Mouse (Mus musculus) c-Kit-positive CD71-positive TER-119-negative erythroid progenitor cells, embryonic 14.5 days (primary cell): Measurements from ENCODE around the gene Impg1.

ENCODE experiments used
- DNase-seq: peaks from one replicate; pipeline ENCODE4 v3.0.0-alpha.2; 2013; ENCODE audit warnings: low read depth

The Impg1 gene

GRCm38 (mm10) chr9:80465381-80465780 lies at the start of gene Impg1:
Gene Impg1, minus strand, starts transcription at chr9:80465481.
- DNase-seq, result no peak

DNA sequence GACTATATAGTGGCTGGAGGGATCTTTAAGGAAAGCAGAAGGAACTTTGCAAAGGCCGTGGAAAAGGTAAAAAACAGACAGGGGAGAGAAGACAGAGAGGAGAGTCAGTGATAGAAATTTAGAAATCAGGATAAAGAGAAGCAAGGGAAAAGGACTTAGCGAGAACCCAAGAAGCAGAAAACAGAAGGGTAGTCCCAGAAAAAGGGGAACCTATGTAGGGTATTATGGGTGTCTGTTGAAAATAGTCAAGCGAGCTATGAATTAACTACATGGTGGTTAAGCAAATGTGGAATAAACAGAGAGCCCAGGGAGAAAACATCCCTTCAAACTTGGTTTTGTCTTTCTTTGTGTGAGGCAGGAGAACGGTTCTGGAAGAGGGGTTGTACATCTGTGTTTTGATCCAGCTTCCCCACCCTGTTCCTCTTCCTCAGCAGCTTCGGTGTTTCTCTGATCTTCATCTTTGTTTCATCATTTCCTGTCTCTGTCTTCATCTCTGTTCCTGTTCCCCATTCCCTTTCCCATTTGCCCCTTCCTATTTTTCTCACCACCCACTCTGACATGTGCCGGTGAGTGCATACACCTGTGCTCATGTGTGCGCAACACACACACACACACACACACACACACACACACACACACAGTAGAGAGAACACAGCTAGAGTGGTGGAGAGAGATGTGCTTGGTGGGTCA lies 44.3 kb upstream of the Impg1 start:
- DNase-seq, result no peak

- no peak for DNase-seq
Measured at GRCm38 (mm10) chr9:80504496-80505012, 39.3 kb upstream of the Impg1 start.

DNA sequence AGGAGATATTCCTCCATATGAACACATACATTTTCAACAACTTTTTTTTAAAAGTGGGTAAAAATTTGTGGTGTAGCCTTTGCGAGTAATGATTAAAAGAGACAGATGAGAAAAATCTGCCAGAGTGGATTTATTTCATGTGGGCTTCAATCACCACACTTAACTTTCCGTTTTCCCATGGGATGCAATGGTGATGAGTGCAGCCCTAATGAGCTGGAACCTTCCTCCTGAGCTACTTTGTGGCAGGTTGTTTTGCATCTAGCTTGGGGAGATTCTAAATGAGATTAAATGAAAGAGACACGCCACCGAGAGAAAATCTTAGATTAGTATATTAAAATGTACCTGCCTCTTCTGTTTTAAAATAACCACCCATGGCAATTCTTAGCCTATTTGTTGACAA lies 26.3 kb upstream of the Impg1 start:
- no peak for DNase-seq

DNA sequence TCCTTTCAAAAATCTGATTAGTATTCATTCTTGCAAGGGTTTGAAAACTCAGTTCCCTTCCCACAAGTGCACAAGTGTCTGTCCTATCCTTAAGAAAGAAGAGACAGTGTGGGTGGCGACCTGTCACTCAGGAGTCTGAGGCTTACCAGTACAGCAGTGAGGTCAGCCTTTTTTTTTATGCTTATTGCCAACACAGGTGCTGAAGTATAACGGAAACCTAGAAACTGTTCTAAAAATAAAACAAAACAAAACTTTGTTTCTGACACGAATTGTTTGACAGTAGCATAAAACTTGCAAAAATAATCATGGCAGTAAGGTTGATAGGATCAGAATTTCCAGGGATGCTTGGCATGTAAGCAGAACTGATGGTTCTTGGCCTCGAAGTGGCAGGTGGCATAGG lies 4.9 kb downstream of the Impg1 start:
- no peak for DNase-seq

GRCm38 (mm10) chr9:80450467-80451261 lies 14.6 kb downstream of the Impg1 start:
- no peak for DNase-seq

DNA sequence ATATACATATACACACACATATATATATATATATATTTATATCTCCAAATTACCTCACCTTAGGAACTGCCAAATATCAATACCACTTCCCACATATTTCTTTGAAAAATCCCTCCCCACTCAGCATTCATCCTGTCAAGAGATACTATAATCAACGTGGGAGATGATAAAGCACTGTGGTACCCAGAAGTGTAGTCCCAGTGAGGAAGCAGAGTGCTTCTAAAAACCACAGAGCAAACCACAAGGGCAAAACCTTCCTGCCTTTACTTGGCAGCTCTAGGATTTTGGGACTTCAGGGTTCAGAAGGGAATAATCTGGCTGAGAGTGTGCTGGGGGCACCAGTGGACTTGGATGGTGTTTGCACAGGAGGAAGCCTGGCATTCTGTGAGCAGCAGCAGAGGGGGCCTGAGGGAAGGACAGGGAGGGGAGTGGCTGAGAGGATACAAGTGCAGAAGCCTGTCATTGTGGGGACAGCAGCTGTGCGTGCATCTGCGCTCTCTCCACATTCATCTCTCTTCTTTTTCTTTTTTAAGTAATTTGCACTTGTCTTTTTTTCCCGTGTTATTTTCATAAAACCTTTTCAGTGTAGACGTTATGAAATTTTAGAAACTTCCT lies 24.1 kb downstream of the Impg1 start:
- DNase-seq, result no peak

DNA sequence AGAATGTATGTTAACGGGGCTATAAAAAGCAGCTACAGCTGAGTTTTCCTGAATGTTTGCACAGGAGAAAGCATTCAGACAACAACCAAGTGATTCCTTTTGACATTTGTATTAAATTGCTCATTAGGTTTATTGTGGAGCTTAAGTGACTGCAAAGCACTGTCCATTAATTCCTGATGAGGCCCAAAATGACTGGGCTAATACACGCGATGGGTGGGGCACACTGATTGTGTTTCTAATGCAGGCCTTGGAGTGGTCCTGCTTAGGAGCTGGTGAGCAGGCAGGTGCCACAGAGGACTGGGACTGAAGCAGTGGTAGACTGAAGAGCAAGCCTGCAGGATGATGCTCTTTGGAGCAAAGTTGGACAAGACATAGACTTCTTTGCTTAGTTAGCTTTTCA lies 73.9 kb downstream of the Impg1 start:
- no peak for DNase-seq

- no peak for DNase-seq
Measured at GRCm38 (mm10) chr9:80391002-80391401, 74.3 kb downstream of the Impg1 start.

GRCm38 (mm10) chr9:80387890-80388289 lies 77.4 kb downstream of the Impg1 start:
- no peak for DNase-seq

GRCm38 (mm10) chr9:80386492-80386891 lies 78.8 kb downstream of the Impg1 start:
- no peak for DNase-seq

GRCm38 (mm10) chr9:80386000-80386399 lies 79.3 kb downstream of the Impg1 start:
- DNase-seq, result no peak

GRCm38 (mm10) chr9:80382711-80383110 lies 82.6 kb downstream of the Impg1 start:
- DNase-seq, result no peak

- no peak for DNase-seq
Measured at GRCm38 (mm10) chr9:80380078-80380645, 85.1 kb downstream of the Impg1 start.

DNA sequence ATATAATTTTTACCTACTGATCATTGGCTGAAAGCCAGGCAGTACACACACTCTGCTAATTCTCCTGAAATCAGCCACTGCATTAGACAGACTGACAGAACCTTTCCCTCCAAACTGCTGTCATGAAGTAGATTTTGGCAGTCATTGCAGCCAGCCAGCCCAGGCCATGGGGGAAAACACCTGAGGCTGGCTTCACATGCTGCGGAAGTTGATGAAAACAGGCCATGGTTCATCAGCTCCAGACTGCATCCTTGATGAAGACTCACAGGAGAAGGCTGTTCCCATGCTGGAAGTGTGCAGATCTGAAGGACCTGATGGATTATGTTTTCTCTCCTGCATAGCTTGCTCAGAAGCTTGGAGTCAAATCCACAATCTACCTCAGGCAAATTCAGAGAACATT lies 91.2 kb downstream of the Impg1 start:
- DNase-seq, result no peak

DNA sequence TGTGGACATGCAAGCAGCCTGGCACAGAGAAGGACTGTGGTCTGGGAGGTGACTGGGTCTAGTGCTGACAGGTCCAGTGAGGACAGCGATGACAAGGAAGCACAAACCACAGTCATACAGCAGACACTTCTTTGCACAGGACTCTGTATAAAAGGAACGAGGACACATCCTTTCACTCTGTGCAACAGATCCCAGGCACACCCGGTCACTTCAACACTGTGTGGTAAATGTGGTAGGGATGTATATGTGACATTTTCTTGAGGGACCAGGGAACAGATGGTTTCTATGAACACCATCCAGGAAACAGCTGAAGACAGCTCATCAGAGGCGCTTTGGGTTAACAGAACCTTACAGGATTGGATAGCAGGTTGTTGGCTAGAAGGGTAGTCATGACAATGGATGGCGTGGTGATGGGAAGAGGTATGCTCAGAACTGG lies 92.0 kb downstream of the Impg1 start:
- no peak for DNase-seq

- DNase-seq, result no peak
Measured at GRCm38 (mm10) chr9:80368636-80369035, 96.6 kb downstream of the Impg1 start.

DNA sequence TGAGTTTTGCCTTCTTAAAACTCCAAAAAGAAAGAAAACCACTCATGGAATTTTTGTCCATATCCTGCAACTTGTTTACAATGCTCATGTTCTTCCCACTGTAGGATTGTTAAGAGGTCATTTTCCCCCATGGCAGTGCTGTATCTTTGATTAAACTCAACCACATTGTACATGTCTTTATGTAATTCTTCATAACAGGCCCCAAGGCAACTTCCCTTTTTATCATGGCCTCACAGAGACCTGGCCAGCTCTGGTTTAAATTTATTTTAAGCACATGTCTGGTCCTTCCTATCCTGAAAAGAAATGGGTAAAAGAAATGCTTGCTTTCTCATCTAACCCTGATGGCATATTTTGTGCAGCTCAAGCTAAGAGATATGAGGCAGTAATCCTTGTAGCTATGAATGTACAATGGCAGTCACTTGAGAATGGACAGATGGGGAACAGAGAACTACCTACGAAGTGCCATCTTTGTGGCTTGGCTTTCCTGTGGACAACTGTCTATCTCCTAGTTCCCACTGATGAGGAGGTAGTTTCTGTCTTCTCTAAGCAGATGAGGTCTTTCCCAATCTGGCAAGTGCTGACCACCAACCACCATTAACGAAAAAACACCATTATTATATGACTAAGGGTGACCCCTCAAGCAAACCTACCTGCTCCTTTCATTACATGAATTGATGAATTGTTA lies 97.6 kb downstream of the Impg1 start:
- no peak for DNase-seq

DNA sequence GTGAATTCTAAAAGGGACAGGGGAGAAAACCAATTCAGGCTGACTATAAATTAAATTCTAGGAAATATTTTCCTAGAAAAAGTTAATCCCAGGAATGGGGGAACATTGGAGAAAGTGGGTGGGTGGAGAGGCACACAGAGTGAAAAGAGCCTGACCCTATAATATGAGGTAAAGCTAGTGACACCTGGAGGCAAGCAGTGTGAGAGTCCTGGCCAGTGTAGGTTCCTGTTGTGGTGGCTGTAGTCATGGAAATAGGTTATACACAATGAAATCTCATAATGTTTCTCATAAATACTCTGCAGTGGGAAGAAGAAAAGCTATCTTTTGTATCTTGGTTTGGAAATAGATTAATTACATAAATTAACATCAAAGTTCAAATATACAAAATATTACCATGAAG lies 105.2 kb downstream of the Impg1 start:
- DNase-seq, result no peak

DNA sequence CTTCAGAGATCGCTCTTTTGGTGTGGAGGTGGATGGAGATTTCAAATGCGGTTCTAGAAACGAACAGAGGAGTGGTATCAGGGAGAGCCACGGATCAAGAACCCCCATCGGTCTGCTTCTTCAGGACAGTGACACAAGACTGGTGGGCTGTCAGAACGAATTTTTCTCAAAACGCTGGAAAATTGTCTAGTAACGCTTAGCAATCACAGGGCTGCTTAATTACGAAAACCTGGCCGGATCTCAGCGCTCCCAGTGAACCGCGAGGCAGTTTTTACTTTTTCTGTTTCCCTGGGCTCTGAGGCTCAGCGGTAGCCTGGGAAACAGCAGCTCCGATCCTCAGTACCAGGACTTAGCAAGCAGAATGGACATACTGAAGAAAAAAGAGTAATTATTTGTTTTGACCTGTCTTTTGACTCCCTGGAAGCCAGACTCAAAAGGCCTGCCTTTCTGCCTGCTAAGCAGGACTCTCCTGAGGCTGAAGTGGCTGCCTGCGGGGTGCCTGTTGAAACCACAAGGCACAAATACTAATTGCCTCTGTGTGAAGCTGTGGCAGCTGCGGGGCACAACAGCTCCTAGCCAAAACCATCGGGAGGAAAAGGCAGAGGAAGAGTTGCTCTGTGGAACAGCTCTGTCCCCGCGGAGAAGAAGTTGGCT lies 113.5 kb downstream of the Impg1 start:
- DNase-seq, result no peak

- no peak for DNase-seq
Measured at GRCm38 (mm10) chr9:80351295-80351677, 114.0 kb downstream of the Impg1 start.
